15 mouse cellular contexts compared by ENCODE assay signal in the genomic region with DNA sequence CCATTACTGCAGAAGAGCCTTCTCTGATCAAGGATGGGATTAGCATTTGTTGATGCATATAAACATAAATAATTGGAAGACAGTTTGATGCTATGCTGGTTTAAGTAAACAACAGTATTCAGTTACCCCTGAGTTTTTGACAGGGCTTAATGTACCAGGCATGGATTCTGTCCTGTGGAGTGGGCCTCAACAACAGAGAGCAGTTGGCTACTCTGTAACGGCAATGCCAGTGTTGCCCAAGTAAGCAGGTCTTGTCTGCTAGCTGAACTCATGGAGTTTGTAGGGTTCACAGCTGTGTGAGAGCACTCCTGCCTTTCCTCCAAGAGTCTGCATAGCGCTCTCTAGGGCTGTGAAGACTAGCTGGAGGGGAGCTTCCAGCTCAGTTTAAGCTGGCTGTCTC.
"Had no signal": no experiment of that assay in that cellular context is flagged by ENCODE, and none has a peak within 500 bp of the region (broad histone marks: within the 10 kb centered on the region; RNA-seq: fewer than 3 reads in every experiment).

No protein-coding gene starts in this region.

- H3K9ac ChIP-seq: limb, embryonic 12.5 days; limb, embryonic 15.5 days; liver, embryonic 12.5 days; liver, embryonic 15.5 days; stomach, embryonic 15.5 days had no signal

- H3K4me2 ChIP-seq: limb, embryonic 12.5 days; limb, embryonic 15.5 days; liver, embryonic 12.5 days; liver, embryonic 15.5 days; midbrain, embryonic 11.5 days; stomach, embryonic 15.5 days had no signal

- H3K4me3 ChIP-seq: limb, embryonic 12.5 days; limb, embryonic 15.5 days; liver, embryonic 12.5 days; liver, embryonic 15.5 days; stomach, embryonic 15.5 days had no signal

- H3K4me1 ChIP-seq: limb, embryonic 15.5 days; stomach, embryonic 15.5 days had no signal

- H3K27ac ChIP-seq: limb, embryonic 12.5 days; limb, embryonic 15.5 days; liver, embryonic 12.5 days; liver, embryonic 15.5 days; stomach, embryonic 15.5 days had no signal

- DNase-seq: kidney, adult 18-20 months; kidney, adult 9 months; kidney, postnatal 14 days; kidney, postnatal 4 days; left cerebral cortex, postnatal 4 days; lung, adult 2 months; lung, postnatal 14 days; lung, postnatal 4 days; midbrain, embryonic 14.5 days had no signal

- H3K27me3 ChIP-seq: limb, embryonic 12.5 days; limb, embryonic 15.5 days; liver, embryonic 12.5 days; liver, embryonic 15.5 days; stomach, embryonic 15.5 days had no signal

- H3K36me3 ChIP-seq: limb, embryonic 15.5 days; liver, embryonic 12.5 days had no signal

- ATAC-seq: liver, embryonic 12.5 days had no signal

- H3K9me3 ChIP-seq: limb, embryonic 15.5 days; liver, embryonic 12.5 days; liver, embryonic 15.5 days; stomach, embryonic 15.5 days had no signal
